Mouse (Mus musculus): ENCODE data around the gene Scgb1b17. TPM values are rescaled to one million over a fixed set of nuclear protein-coding genes. Genes with fewer than 3 reads are reported as not detected.
"Not testable (repeated sequence)": the region's sequence is repeated elsewhere in the genome, so short reads cannot be mapped to it uniquely, and the experiment has no call there.

Gene Scgb1b17
- total RNA-seq (2017), result not detected in 2 replicates

- not testable (repeated sequence) for ATAC-seq (ENCODE audit: extremely low read depth, insufficient number of reproducible peaks, low FRiP score, poor library complexity, severe bottlenecking)
These were observed at the start of gene Scgb1b17 for GRCm38 (mm10) chr7:33063149-33063548. TSS of gene Scgb1b17 (plus strand) at chr7:33063449.

- not testable (repeated sequence) for ATAC-seq (ENCODE audit: extremely low read depth, insufficient number of reproducible peaks, low FRiP score, poor library complexity, severe bottlenecking)
These were observed 6.8 kb upstream of the Scgb1b17 start, which contains the start of gene Scgb2b17 for GRCm38 (mm10) chr7:33056461-33056860. TSS of gene Scgb2b17 (minus strand) at chr7:33056561.

Other genes starting within 250 kb of the Scgb1b17 start
- not detected in 2 replicates for gene Scgb2b15, start 233.8 kb upstream of the Scgb1b17 start, total RNA-seq (2017)
- not detected in 2 replicates for gene Scgb1b15, start 226.9 kb upstream of the Scgb1b17 start, total RNA-seq (2017)
- not detected in 2 replicates for gene Scgb2b17, start 6.9 kb upstream of the Scgb1b17 start, total RNA-seq (2017)
- gene Scgb2b18, start 110.4 kb downstream of the Scgb1b17 start, total RNA-seq (2017), result not detected in 2 replicates
- gene Scgb1b18, start 122.1 kb downstream of the Scgb1b17 start, total RNA-seq (2017), result not detected in 2 replicates
- not detected in 2 replicates for gene Scgb2b19, start 216.9 kb downstream of the Scgb1b17 start, total RNA-seq (2017)
- not detected in 2 replicates for gene Scgb1b19, start 223.8 kb downstream of the Scgb1b17 start, total RNA-seq (2017)

All from neutrophil, adult 5-6 weeks (primary cell).